Mouse (Mus musculus): ENCODE measurements around the gene Grip2. TPM values are rescaled to one million over a fixed set of nuclear protein-coding genes. Genes with fewer than 3 reads are reported as not detected.

Grip2 gene
- total and polyA plus RNA-seq, 2 experiments from 2014 or later = 7.8 to 29.7 TPM

GRCm38 (mm10) chr6:91795640-91796039, 31.4 kb downstream of the Grip2 start:
- H3K27ac ChIP-seq (ENCODE audit: low read depth, low read length) = no peak overlapping the region
- H3K9me3 ChIP-seq (ENCODE audit: low read length) = no peaks in the 10 kb centered on the region
- H3K36me3 ChIP-seq (ENCODE audit: insufficient read depth, low read length) = no peaks in the 10 kb centered on the region
- 71% methylated on average over 3 of the region's 3 CpGs for WGBS
- H3K4me2 ChIP-seq (ENCODE audit: low read depth, low read length, poor library complexity, severe bottlenecking) = no peak overlapping the region
- H3K27me3 ChIP-seq (ENCODE audit: insufficient read depth, low read length) = no peaks in the 10 kb centered on the region; the same call in 1 of the 2 replicates
- ATAC-seq (ENCODE audit: low FRiP score) = no peak
- no peak for TF ChIP-seq CTCF (IDR thresholded peaks at IDR 0.05)
- DNase-seq (ENCODE audit: low spot score) = no peak
- H3K4me3 ChIP-seq (ENCODE audit: low read depth, low read length) = no peak overlapping the region
- no peak overlapping the region for H3K9ac ChIP-seq (replicated peaks; ENCODE audit: low read length, poor library complexity, severe bottlenecking)
- no peaks in the 10 kb centered on the region for H3K4me1 ChIP-seq (ENCODE audit: insufficient read depth, low read length)

- no peak overlapping the region for H3K4me3 ChIP-seq (ENCODE audit: low read depth, low read length)
- peaks cover 29% of the 10 kb centered on the region for H3K36me3 ChIP-seq (ENCODE audit: insufficient read depth, low read length)
- TF ChIP-seq CTCF (IDR thresholded peaks at IDR 0.05) = no peak
- no peak overlapping the region for H3K9ac ChIP-seq (replicated peaks; ENCODE audit: low read length, poor library complexity, severe bottlenecking)
- DNase-seq (ENCODE audit: low spot score) = no peak
- ATAC-seq (ENCODE audit: low FRiP score) = no peak
- no peak overlapping the region for H3K27ac ChIP-seq (ENCODE audit: low read depth, low read length)
- no peaks in the 10 kb centered on the region for H3K27me3 ChIP-seq (ENCODE audit: insufficient read depth, low read length)
- 89% methylated on average over 9 of the region's 9 CpGs for WGBS
- no peaks in the 10 kb centered on the region for H3K4me1 ChIP-seq (ENCODE audit: insufficient read depth, low read length)
- H3K9me3 ChIP-seq (ENCODE audit: low read length) = no peaks in the 10 kb centered on the region
- no peak overlapping the region for H3K4me2 ChIP-seq (ENCODE audit: low read depth, low read length, poor library complexity, severe bottlenecking)
These were observed 38.7 kb downstream of the Grip2 start for GRCm38 (mm10) chr6:91788311-91788798.

- Histone ChIP-seq H3K36me3 (ENCODE audit: insufficient read depth, low read length) (peaks cover 52% of the 10 kb centered on the region), H3K4me1 (ENCODE audit: insufficient read depth, low read length) (no peaks in the 10 kb centered on the region), H3K4me2 (ENCODE audit: low read depth, low read length, poor library complexity, severe bottlenecking) (no peak overlapping the region), H3K27me3 (ENCODE audit: insufficient read depth, low read length) (no peaks in the 10 kb centered on the region), H3K4me3 (ENCODE audit: low read depth, low read length) (no peak overlapping the region), H3K27ac (ENCODE audit: low read depth, low read length) (no peak overlapping the region), H3K9ac (replicated peaks; ENCODE audit: low read length, poor library complexity, severe bottlenecking) (no peak overlapping the region), H3K9me3 (ENCODE audit: low read length) (no peaks in the 10 kb centered on the region)
- TF ChIP-seq CTCF (IDR thresholded peaks at IDR 0.05) = no peak
- 82% methylated on average over 3 of the region's 3 CpGs for WGBS
- no peak for DNase-seq (ENCODE audit: low spot score)
- no peak for ATAC-seq (ENCODE audit: low FRiP score)
These were observed 42.0 kb downstream of the Grip2 start for GRCm38 (mm10) chr6:91785018-91785417.

GRCm38 (mm10) chr6:91779206-91779605, 47.8 kb downstream of the Grip2 start:
- H3K9ac ChIP-seq (replicated peaks; ENCODE audit: low read length, poor library complexity, severe bottlenecking) = no peak overlapping the region
- 81% methylated on average over 9 of the region's 9 CpGs for WGBS
- no peak overlapping the region for H3K27ac ChIP-seq (ENCODE audit: low read depth, low read length)
- no peak for ATAC-seq (ENCODE audit: low FRiP score)
- TF ChIP-seq CTCF (IDR thresholded peaks at IDR 0.05) = no peak
- no peak for DNase-seq (ENCODE audit: low spot score)
- no peak overlapping the region for H3K4me3 ChIP-seq (ENCODE audit: low read depth, low read length)
- peaks cover 43% of the 10 kb centered on the region for H3K36me3 ChIP-seq (ENCODE audit: insufficient read depth, low read length)
- H3K4me2 ChIP-seq (ENCODE audit: low read depth, low read length, poor library complexity, severe bottlenecking) = no peak overlapping the region
- H3K27me3 ChIP-seq (ENCODE audit: insufficient read depth, low read length) = no peaks in the 10 kb centered on the region
- no peaks in the 10 kb centered on the region for H3K4me1 ChIP-seq (ENCODE audit: insufficient read depth, low read length)
- no peaks in the 10 kb centered on the region for H3K9me3 ChIP-seq (ENCODE audit: low read length)

GRCm38 (mm10) chr6:91776543-91776942, 50.5 kb downstream of the Grip2 start:
- TF ChIP-seq CTCF (IDR thresholded peaks at IDR 0.05) = peak; percentile 95
- ATAC-seq (ENCODE audit: low FRiP score) (peak; percentile 61; the same call in 1 of the 2 replicates), DNase-seq (ENCODE audit: low spot score) (peak; percentile 79)
- Histone ChIP-seq H3K9me3 (ENCODE audit: low read length) (no peaks in the 10 kb centered on the region), H3K27ac (ENCODE audit: low read depth, low read length) (no peak overlapping the region), H3K36me3 (ENCODE audit: insufficient read depth, low read length) (peaks cover 38% of the 10 kb centered on the region), H3K9ac (replicated peaks; ENCODE audit: low read length, poor library complexity, severe bottlenecking) (no peak overlapping the region), H3K4me3 (ENCODE audit: low read depth, low read length) (no peak overlapping the region), H3K27me3 (ENCODE audit: insufficient read depth, low read length) (no peaks in the 10 kb centered on the region), H3K4me1 (ENCODE audit: insufficient read depth, low read length) (no peaks in the 10 kb centered on the region), H3K4me2 (ENCODE audit: low read depth, low read length, poor library complexity, severe bottlenecking) (no peak overlapping the region)
- WGBS = 14% methylated on average over 9 of the region's 9 CpGs

GRCm38 (mm10) chr6:91773951-91774350, 53.1 kb downstream of the Grip2 start:
- DNase-seq (ENCODE audit: low spot score) = no peak
- no peak for TF ChIP-seq CTCF (IDR thresholded peaks at IDR 0.05)
- no peak overlapping the region for H3K9ac ChIP-seq (replicated peaks; ENCODE audit: low read length, poor library complexity, severe bottlenecking)
- H3K36me3 ChIP-seq (ENCODE audit: insufficient read depth, low read length) = peaks cover 29% of the 10 kb centered on the region
- no peak for ATAC-seq (ENCODE audit: low FRiP score)
- H3K9me3 ChIP-seq (ENCODE audit: low read length) = no peaks in the 10 kb centered on the region
- no peak overlapping the region for H3K4me2 ChIP-seq (ENCODE audit: low read depth, low read length, poor library complexity, severe bottlenecking)
- H3K4me3 ChIP-seq (ENCODE audit: low read depth, low read length) = no peak overlapping the region
- no peak overlapping the region for H3K27ac ChIP-seq (ENCODE audit: low read depth, low read length)
- no peaks in the 10 kb centered on the region for H3K4me1 ChIP-seq (ENCODE audit: insufficient read depth, low read length)
- H3K27me3 ChIP-seq (ENCODE audit: insufficient read depth, low read length) = no peaks in the 10 kb centered on the region
- 80% methylated on average over 5 of the region's 5 CpGs for whole genome bisulfite sequencing
